Mouse (Mus musculus): ENCODE data around the gene Mfge8.

DNA sequence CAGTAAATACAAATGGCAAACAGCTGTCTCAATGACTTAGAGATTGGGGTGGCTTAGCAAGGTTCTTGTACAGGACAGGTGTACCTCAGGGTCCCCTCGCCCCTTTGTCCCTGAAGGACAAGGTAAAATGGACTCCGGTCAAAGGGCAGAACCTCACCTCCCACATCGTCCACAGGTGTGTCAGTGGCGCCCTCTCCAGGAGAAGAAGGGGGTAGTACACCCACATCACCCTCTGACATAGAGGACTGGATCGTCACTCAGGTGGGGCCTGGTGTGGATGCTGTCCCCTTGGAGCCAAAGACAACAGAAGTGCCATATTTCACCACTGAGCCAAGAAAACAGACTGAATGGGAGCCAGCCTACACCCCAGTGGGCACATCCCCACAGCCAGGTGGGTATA, 52.4 kb downstream of the Mfge8 start:
- no peak for TF ChIP-seq POLR2A (IDR thresholded peaks at IDR 0.05; ENCODE audit: low read depth, low read length)
- no peak for TF ChIP-seq CTCF (IDR thresholded peaks at IDR 0.05; ENCODE audit: extremely low read depth, insufficient read length, insufficient replicate concordance, low read depth, low read length)
